Mouse (Mus musculus) kidney, postnatal 14 days (tissue): ENCODE results near the gene Vmn2r8.
"Not testable (repeated sequence)": the region's sequence is repeated elsewhere in the genome, so short reads cannot be mapped to it uniquely, and the experiment has no call there.

Experiments used
- DNase-seq: peaks from one replicate; pipeline ENCODE4 v3.0.0; 2022; ENCODE audit warnings: mixed read lengths

The Vmn2r8 gene

GRCm38 (mm10) chr5:108808750-108809149 is at the start of gene Vmn2r8:
Gene Vmn2r8, minus strand, starts transcription at chr5:108808850.
- DNase-seq = not testable (repeated sequence)

- DNase-seq = not testable (repeated sequence)
Observed at GRCm38 (mm10) chr5:108852501-108852900, 43.9 kb upstream of the Vmn2r8 start, which contains the start of gene Vmn2r9. Gene Vmn2r9, minus strand, starts transcription at chr5:108852601.

- DNase-seq = no peak
Observed at GRCm38 (mm10) chr5:108849466-108849865, 40.8 kb upstream of the Vmn2r8 start.

- no peak for DNase-seq
Observed at GRCm38 (mm10) chr5:108836156-108836555, 27.5 kb upstream of the Vmn2r8 start.

GRCm38 (mm10) chr5:108823276-108823675 is 14.6 kb upstream of the Vmn2r8 start:
- DNase-seq = peak; percentile 2

GRCm38 (mm10) chr5:108803646-108804045 is 5.0 kb downstream of the Vmn2r8 start:
- no peak for DNase-seq

- not testable (repeated sequence) for DNase-seq
Observed at GRCm38 (mm10) chr5:108795263-108795662, 13.4 kb downstream of the Vmn2r8 start, which contains the start of gene Tmed11. Gene Tmed11, minus strand, starts transcription at chr5:108795363.

GRCm38 (mm10) chr5:108790385-108790784 is 18.3 kb downstream of the Vmn2r8 start:
- peak; percentile 8 for DNase-seq

GRCm38 (mm10) chr5:108774630-108775306 is 33.9 kb downstream of the Vmn2r8 start, which contains the start of gene Rnf212:
Gene Rnf212, minus strand, starts transcription at chr5:108774982.
- DNase-seq = no peak

- DNase-seq = no peak
Observed at GRCm38 (mm10) chr5:108760002-108760401, 48.6 kb downstream of the Vmn2r8 start.

GRCm38 (mm10) chr5:108758396-108758795 is 50.3 kb downstream of the Vmn2r8 start:
- DNase-seq = peak; percentile 39

- not testable (repeated sequence) for DNase-seq
Observed at GRCm38 (mm10) chr5:108751258-108751657, 57.4 kb downstream of the Vmn2r8 start.

GRCm38 (mm10) chr5:108750328-108751210 is 58.1 kb downstream of the Vmn2r8 start:
- no peak for DNase-seq

GRCm38 (mm10) chr5:108744629-108745028 is 64.0 kb downstream of the Vmn2r8 start:
- DNase-seq = no peak

- no peak for DNase-seq
Observed at GRCm38 (mm10) chr5:108743856-108744255, 64.8 kb downstream of the Vmn2r8 start.

- DNase-seq = no peak
Observed at GRCm38 (mm10) chr5:108742596-108742995, 66.1 kb downstream of the Vmn2r8 start.

- DNase-seq = no peak
Observed at GRCm38 (mm10) chr5:108741844-108742243, 66.8 kb downstream of the Vmn2r8 start.
